Mouse (Mus musculus): ENCODE measurements at regions not wholly inside any gene's neighbourhood (a gene's known extent, or its start where the extent isn't known, plus 50 kb on each side); places are given as distances from the start of the nearest gene placed in this dataset.

DNA sequence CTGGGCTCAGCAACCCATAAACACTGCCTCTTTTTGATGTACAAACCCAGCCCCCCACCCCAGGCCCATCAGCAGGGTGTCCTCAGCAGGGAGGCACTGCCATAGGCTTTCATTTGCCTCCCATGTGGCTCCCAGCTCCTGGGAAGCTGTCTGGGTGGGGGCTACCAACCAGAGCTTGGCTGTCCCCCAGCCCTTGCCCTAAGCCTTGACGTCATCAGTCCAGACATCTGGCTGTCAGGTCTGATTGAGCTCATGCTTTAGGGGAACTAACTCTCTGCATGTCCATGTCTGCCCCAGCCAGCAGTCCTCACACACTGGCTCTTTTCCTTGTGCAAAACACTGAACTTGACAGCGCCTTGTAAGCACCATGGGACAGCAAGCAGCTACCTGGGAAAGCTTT, 255.3 kb downstream of the Dysf start:
- in situ Hi-C loops (cut with MboI, MseI): no loop called here

DNA sequence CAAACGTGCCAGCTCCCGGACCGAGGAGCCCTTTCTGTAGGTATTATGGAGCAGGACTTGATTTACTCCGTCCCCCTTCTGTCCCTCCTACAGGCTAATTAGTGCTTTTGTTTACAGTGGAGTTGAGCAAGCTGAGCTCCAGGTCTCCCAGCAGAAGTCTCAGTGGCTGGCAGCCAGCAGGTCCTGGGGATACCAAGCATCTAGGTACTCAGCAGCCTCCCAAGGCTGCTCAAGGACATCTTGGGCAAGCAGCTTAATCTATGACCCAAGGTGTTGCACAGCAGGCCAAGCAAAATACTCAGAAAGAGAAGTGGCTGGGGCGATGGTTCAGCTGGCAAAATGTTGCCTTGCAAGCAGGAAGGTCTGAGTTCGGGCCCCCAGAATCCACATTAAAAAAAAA, 254.4 kb downstream of the Dysf start:
- in situ Hi-C loops (cut with MboI, MseI): no loop called here

DNA sequence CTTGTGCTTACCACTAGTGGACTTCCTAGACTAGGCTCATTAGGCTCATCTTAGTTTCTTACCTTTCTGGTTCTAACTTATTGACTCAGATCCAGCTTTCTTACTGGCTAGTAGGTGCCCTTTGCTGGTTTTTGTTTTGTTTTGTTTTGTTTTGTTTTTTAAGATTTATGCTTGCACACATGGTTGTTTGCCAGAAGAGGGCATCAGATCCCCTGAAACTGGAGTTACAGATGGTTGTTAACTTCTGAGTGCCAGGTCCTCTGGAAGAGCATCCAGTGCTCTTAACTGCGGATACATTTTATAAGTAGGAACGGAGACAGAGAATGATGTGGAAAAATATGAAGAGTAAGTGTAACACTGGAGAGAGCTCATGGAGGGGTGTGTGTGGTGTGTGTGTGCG, 253.1 kb downstream of the Dysf start:
- in situ Hi-C loops (cut with MboI, MseI): no loop called here
